Mouse (Mus musculus): ENCODE measurements around the gene Slc6a6.

- TF ChIP-seq CTCF (IDR thresholded peaks at IDR 0.05; ENCODE audit: low read depth) (no peak), EP300 (IDR thresholded peaks at IDR 0.05; ENCODE audit: low read depth) (no peak)
Measured at GRCm38 (mm10) chr6:91698831-91699230, 15.0 kb downstream of the Slc6a6 start.

Measured in heart, postnatal 0 days (tissue).